ENCODE assay signal across 14 mouse cellular contexts in genomic region chr19:10173116-10173718, GRCm38 (mm10). TPM values are rescaled to one million over a fixed set of nuclear protein-coding genes. Genes with fewer than 3 reads are reported as not detected.
DNase-seq lines count a peak whose midpoint lies in the region; ATAC-seq lines count a peak whose summit lies in the region.
"Had no signal": no experiment of that assay in that cellular context is flagged by ENCODE, and none has a peak within 500 bp of the region (broad histone marks: within the 10 kb centered on the region; RNA-seq: fewer than 3 reads in every experiment).

No protein-coding gene starts in this region.

- H3K9me3 ChIP-seq in kidney, embryonic 14.5 days (ENCODE audit: control insufficient read depth, low read length) = no peaks in the 10 kb centered on the region
- H3K9me3 ChIP-seq: limb, embryonic 13.5 days had no signal

- no peaks in the 10 kb centered on the region for H3K27me3 ChIP-seq in kidney, embryonic 14.5 days (ENCODE audit: control insufficient read depth, insufficient read depth, low read length)
- H3K27me3 ChIP-seq: limb, embryonic 13.5 days had no signal

- no peaks in the 10 kb centered on the region for H3K36me3 ChIP-seq in kidney, embryonic 14.5 days (ENCODE audit: control insufficient read depth, insufficient read depth, low read length)
- H3K36me3 ChIP-seq: limb, embryonic 13.5 days had no signal

- peak; percentile 94 for ATAC-seq in erythroid progenitor cell, adult 5-6 weeks (replicated peaks; ENCODE audit: low FRiP score, poor library complexity, severe bottlenecking)
- ATAC-seq in megakaryocyte progenitor cell, adult 5-6 weeks (replicated peaks; ENCODE audit: poor library complexity) = peak; percentile 72
- ATAC-seq in activated CD4-positive, CD25-positive, alpha-beta regulatory T cell, adult 4 months = no peak
- ATAC-seq in kidney, embryonic 14.5 days (ENCODE audit: low FRiP score, low TSS enrichment) = no peak
- ATAC-seq: forebrain, postnatal 0 days had no signal

- H3K27ac ChIP-seq in kidney, embryonic 14.5 days (ENCODE audit: low read depth, low read length) = no peak overlapping the region
- H3K27ac ChIP-seq: limb, embryonic 13.5 days had no signal

- 87% methylated on average over 5 of the region's 5 CpGs for WGBS in kidney, embryonic 14.5 days

- no peak overlapping the region for H3K4me3 ChIP-seq in kidney, embryonic 14.5 days (ENCODE audit: low read length)
- H3K4me3 ChIP-seq: limb, embryonic 13.5 days had no signal

- H3K4me1 ChIP-seq in kidney, embryonic 14.5 days (ENCODE audit: control insufficient read depth, insufficient read depth, low read length) = peaks cover 3% of the 10 kb centered on the region; the same call in 1 of the 2 replicates
- H3K4me1 ChIP-seq: limb, embryonic 13.5 days had no signal

- H3K9ac ChIP-seq in kidney, embryonic 14.5 days (ENCODE audit: low read depth, low read length) = no peak overlapping the region
- H3K9ac ChIP-seq: forebrain, postnatal 0 days; limb, embryonic 13.5 days had no signal

- DNase-seq in 3T3-L1 (ENCODE audit: low read depth, low spot score) (peak; percentile 36), A20 (ENCODE audit: low read depth, low spot score) (peak; percentile 38)
- DNase-seq in ovary, adult 18-20 months (ENCODE audit: low spot score) = no peak
- DNase-seq: cerebellum, postnatal 25 days; forebrain, postnatal 0 days; heart, postnatal 4 days; kidney, postnatal 25 days; retina, postnatal 1 day; thymus, postnatal 4 days had no signal

- H3K4me2 ChIP-seq in kidney, embryonic 14.5 days (replicated peaks; ENCODE audit: low read depth, low read length) = no peak overlapping the region
- H3K4me2 ChIP-seq: limb, embryonic 13.5 days had no signal

RNA-seq across cellular contexts. Expression of gene Fads1, which starts 9.5 kb away (rescaled TPM):
- total RNA-seq in erythroid progenitor cell, adult 5-6 weeks (2015; ENCODE audit: low replicate concordance) = 68.1 and 70.8 TPM in 2 replicates
- 47.4 and 51.1 TPM in 2 replicates for total RNA-seq in erythroid progenitor cell, adult 5-6 weeks (2017; ENCODE audit: low replicate concordance)
- total RNA-seq in megakaryocyte progenitor cell, adult 5-6 weeks (2015) = 14.9 and 22.2 TPM in 2 replicates
- 9.4 and 10.0 TPM in 2 replicates for total RNA-seq in megakaryocyte progenitor cell, adult 5-6 weeks (2017)
- 1 to 10 TPM; 6.7 to 7.2 TPM for polyA plus RNA-seq in activated CD4-positive, CD25-positive, alpha-beta regulatory T cell, adult 4 months (2017; shearing (Covaris generic))
- 51.3 and 94.3 TPM in 2 replicates for polyA plus RNA-seq in kidney, embryonic 14.5 days (2014; fragmentation: Nextera tagmentation; extraction: Ambion mirVana)

RNA-seq across cellular contexts. Expression of gene Tmem258, which starts 30.6 kb away (rescaled TPM):
- 117 and 140 TPM in 2 replicates for total RNA-seq in erythroid progenitor cell, adult 5-6 weeks (2015; ENCODE audit: low replicate concordance)
- total RNA-seq in erythroid progenitor cell, adult 5-6 weeks (2017; ENCODE audit: low replicate concordance) = 52.0 and 82.2 TPM in 2 replicates
- 308 and 313 TPM in 2 replicates for total RNA-seq in megakaryocyte progenitor cell, adult 5-6 weeks (2015)
- total RNA-seq in megakaryocyte progenitor cell, adult 5-6 weeks (2017) = 149 and 204 TPM in 2 replicates
- polyA plus RNA-seq in activated CD4-positive, CD25-positive, alpha-beta regulatory T cell, adult 4 months (2017; shearing (Covaris generic)) = 100 to 1,000 TPM; 356 to 371 TPM
- 467 and 649 TPM in 2 replicates for polyA plus RNA-seq in kidney, embryonic 14.5 days (2014; fragmentation: Nextera tagmentation; extraction: Ambion mirVana)

RNA-seq across cellular contexts. Expression of gene Fen1, which starts 30.8 kb away (rescaled TPM):
- 84.0 and 108 TPM in 2 replicates for total RNA-seq in erythroid progenitor cell, adult 5-6 weeks (2015; ENCODE audit: low replicate concordance)
- total RNA-seq in erythroid progenitor cell, adult 5-6 weeks (2017; ENCODE audit: low replicate concordance) = 100 and 189 TPM in 2 replicates
- 56.9 and 61.1 TPM in 2 replicates for total RNA-seq in megakaryocyte progenitor cell, adult 5-6 weeks (2015)
- total RNA-seq in megakaryocyte progenitor cell, adult 5-6 weeks (2017) = 125 and 135 TPM in 2 replicates
- polyA plus RNA-seq in activated CD4-positive, CD25-positive, alpha-beta regulatory T cell, adult 4 months (2017; shearing (Covaris generic)) = 10 to 100 TPM; 51.7 to 76.7 TPM
- 92.9 and 99.2 TPM in 2 replicates for polyA plus RNA-seq in kidney, embryonic 14.5 days (2014; fragmentation: Nextera tagmentation; extraction: Ambion mirVana)

Comparison
In these comparisons a context has a peak if more than half of its experiments do, and no peak if none do; other contexts are left out.
1. ATAC-seq: peak in erythroid progenitor cell, adult 5-6 weeks (single experiment) and megakaryocyte progenitor cell, adult 5-6 weeks (single experiment); none in activated CD4-positive, CD25-positive, alpha-beta regulatory T cell, adult 4 months (single experiment) and kidney, embryonic 14.5 days (single experiment).